Mouse (Mus musculus): ENCODE measurements around the gene Speer4f2.

DNA sequence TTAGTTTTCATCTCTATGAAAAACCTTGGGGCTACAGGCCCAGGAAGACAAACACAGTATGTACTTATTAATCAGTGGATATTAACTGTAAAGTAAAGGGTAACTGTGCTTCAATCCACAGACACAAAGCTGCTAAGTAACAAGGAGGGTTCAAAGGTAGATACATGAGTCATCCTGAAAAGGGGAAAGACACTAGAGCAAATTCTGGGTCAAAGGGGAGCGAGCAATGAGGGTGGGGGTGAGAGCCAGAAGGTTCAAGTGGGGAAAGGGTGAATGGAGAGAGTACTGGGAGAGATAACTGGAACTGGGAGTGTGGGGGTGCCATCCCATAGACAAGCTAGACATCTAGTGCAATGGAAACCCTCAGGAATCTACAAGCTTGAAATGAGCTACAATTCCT is 54.0 kb downstream of the Speer4f2 start:
- TF ChIP-seq CTCF (conservative IDR thresholded peaks at IDR 0.05; ENCODE audit: low read length) (no peak), POU5F1 (IDR thresholded peaks at IDR 0.05; ENCODE audit: borderline replicate concordance, low read length) (no peak), NANOG (IDR thresholded peaks at IDR 0.05; ENCODE audit: borderline replicate concordance, low read length) (no peak)

Data from E14TG2a.4 (cell line).